Comparison of ENCODE assay signal across 8 mouse cellular contexts in the genomic region with DNA sequence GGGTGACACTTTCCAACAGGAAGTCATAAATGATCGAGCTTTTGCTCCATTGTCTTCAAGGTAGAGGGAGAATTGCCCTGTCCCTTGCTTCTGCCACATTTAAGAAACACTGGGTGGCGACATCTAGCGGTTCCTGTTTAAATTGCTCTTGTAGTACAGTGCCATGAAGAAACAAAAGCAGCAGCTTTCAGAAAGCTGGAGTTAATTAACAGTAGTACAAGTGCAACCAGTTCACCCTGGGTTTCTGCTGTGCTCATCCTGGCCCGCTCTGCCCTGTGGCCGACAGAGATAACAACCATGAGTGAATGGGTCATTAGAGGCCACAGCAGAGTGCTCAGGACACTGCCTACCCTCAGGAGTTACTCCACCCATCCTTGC.
DNase-seq lines count a peak whose midpoint lies in the region; ATAC-seq lines count a peak whose summit lies in the region.

No protein-coding gene starts in this region.

- intact Hi-C loops in left cerebral cortex, postnatal 14 days (cut with DNase I), result loop anchor here (2.0 to 5.0 kb wide), 3 partner anchors 166 to 328 kb away; partner anchors contain the start of gene Arl5a

- 0 out of 2 replicates have a peak overlapping the region, but pooled peaks have one; percentile 3 for H3K9ac ChIP-seq in embryonic facial prominence, embryonic 11.5 days (replicated peaks; ENCODE audit: low read length)
- H3K9ac ChIP-seq in intestine, embryonic 16.5 days (ENCODE audit: low read depth, low read length), result 0 out of 2 replicates have a peak overlapping the region, but pooled peaks have one; percentile 20

- no peak overlapping the region for H3K27ac ChIP-seq in embryonic facial prominence, embryonic 11.5 days (replicated peaks; ENCODE audit: low read depth, low read length)
- no peak overlapping the region for H3K27ac ChIP-seq in intestine, embryonic 16.5 days (ENCODE audit: low read length)
- 0 out of 2 replicates have a peak overlapping the region, but pooled peaks have one; percentile 64 for H3K27ac ChIP-seq in midbrain, embryonic 10.5 days (replicated peaks)

- H3K4me1 ChIP-seq in embryonic facial prominence, embryonic 11.5 days (ENCODE audit: control insufficient read depth, insufficient read depth, low read length), result no peaks in the 10 kb centered on the region
- H3K4me1 ChIP-seq in intestine, embryonic 16.5 days (ENCODE audit: control insufficient read depth, insufficient read depth, low read length), result peaks cover 4% of the 10 kb centered on the region; the same call in 1 of the 2 replicates
- peaks cover 10% of the 10 kb centered on the region for H3K4me1 ChIP-seq in midbrain, embryonic 10.5 days

- ATAC-seq in embryonic facial prominence, embryonic 11.5 days (replicated peaks; ENCODE audit: insufficient number of reproducible peaks, low FRiP score, low TSS enrichment, low read depth), result peak; percentile 76
- ATAC-seq in granulocyte monocyte progenitor cell, adult 5-6 weeks (replicated peaks; ENCODE audit: poor library complexity, severe bottlenecking), result peak; percentile 86
- ATAC-seq in intestine, embryonic 16.5 days, result peak; percentile 80

- WGBS in embryonic facial prominence, embryonic 11.5 days, result 2% methylated on average over 5 of the region's 5 CpGs
- 2% methylated on average over 5 of the region's 5 CpGs for WGBS in intestine, embryonic 16.5 days
- 2% methylated on average over 5 of the region's 5 CpGs for WGBS in midbrain, embryonic 10.5 days

- no peaks in the 10 kb centered on the region for H3K36me3 ChIP-seq in embryonic facial prominence, embryonic 11.5 days (replicated peaks; ENCODE audit: control insufficient read depth, insufficient read depth, low read depth, low read length)
- H3K36me3 ChIP-seq in intestine, embryonic 16.5 days (ENCODE audit: control insufficient read depth, insufficient read depth, low read length), result no peaks in the 10 kb centered on the region
- H3K36me3 ChIP-seq in midbrain, embryonic 10.5 days, result no peaks in the 10 kb centered on the region

- no peak overlapping the region for H3K4me2 ChIP-seq in embryonic facial prominence, embryonic 11.5 days (ENCODE audit: low read depth, low read length)
- H3K4me2 ChIP-seq in intestine, embryonic 16.5 days (ENCODE audit: low read depth, low read length), result no peak overlapping the region

- H3K4me3 ChIP-seq in embryonic facial prominence, embryonic 11.5 days (ENCODE audit: low read depth, low read length), result no peak overlapping the region
- no peak overlapping the region for H3K4me3 ChIP-seq in intestine, embryonic 16.5 days (ENCODE audit: low read length)
- no peak overlapping the region for H3K4me3 ChIP-seq in midbrain, embryonic 10.5 days

- no peaks in the 10 kb centered on the region for H3K9me3 ChIP-seq in embryonic facial prominence, embryonic 11.5 days (replicated peaks; ENCODE audit: control insufficient read depth, low read length)
- H3K9me3 ChIP-seq in intestine, embryonic 16.5 days (ENCODE audit: control insufficient read depth, low read length), result no peaks in the 10 kb centered on the region
- H3K9me3 ChIP-seq in midbrain, embryonic 10.5 days (replicated peaks), result no peaks in the 10 kb centered on the region

- peak; percentile 13 for DNase-seq in 3134 (ENCODE audit: extremely low read depth, insufficient read length, low spot score)
- DNase-seq in adrenal gland, postnatal 10 days, result peak; percentile 83
- peak; percentile 96 for DNase-seq in embryonic facial prominence, embryonic 11.5 days (ENCODE audit: low spot score)
- peak; percentile 90 for DNase-seq in left cerebral cortex, postnatal 14 days (ENCODE audit: low spot score in 2 of 2)
- peak; percentile 65 for DNase-seq in midbrain, embryonic 10.5 days (ENCODE audit: low spot score)
- peak; percentile 85 for DNase-seq in skeletal muscle tissue, adult 2 months (ENCODE audit: low read depth, low spot score)

- no peaks in the 10 kb centered on the region for H3K27me3 ChIP-seq in embryonic facial prominence, embryonic 11.5 days (ENCODE audit: control insufficient read depth, insufficient read depth, low read length)
- H3K27me3 ChIP-seq in intestine, embryonic 16.5 days (replicated peaks; ENCODE audit: control insufficient read depth, insufficient read depth, low read length), result no peaks in the 10 kb centered on the region
- no peaks in the 10 kb centered on the region for H3K27me3 ChIP-seq in midbrain, embryonic 10.5 days (ENCODE audit: low read depth, poor library complexity, severe bottlenecking)

Comparison
In these comparisons a context has a peak if more than half of its experiments do, and no peak if none do; other contexts are left out.
1. DNase-seq: peak in every context shown above with its lines; median percentile 96 in embryonic facial prominence, embryonic 11.5 days; 90 in left cerebral cortex, postnatal 14 days; 85 in skeletal muscle tissue, adult 2 months; 83 in adrenal gland, postnatal 10 days; 65 in midbrain, embryonic 10.5 days; 13 in 3134.